Mouse (Mus musculus) embryonic facial prominence, embryonic 11.5 days (tissue): ENCODE data around the gene Stxbp5l. TPM values are rescaled to one million over a fixed set of nuclear protein-coding genes. Genes with fewer than 3 reads are reported as not detected.
"Not testable (repeated sequence)": the region's sequence is repeated elsewhere in the genome, so short reads cannot be mapped to it uniquely, and the experiment has no call there.

Experiments used
- ATAC-seq: fragments of 200-750 bp; cut with Nextera tagmentation; replicated peaks from 2 replicates; pipeline ENCODE4 v1.8.0; 2017; ENCODE audit warnings: low read depth; ENCODE audit not compliant: insufficient number of reproducible peaks, low FRiP score, low TSS enrichment
- DNase-seq: peaks from one replicate; pipeline ENCODE4 v3.0.0-alpha.2; 2015; ENCODE audit warnings: low spot score
- H3K27ac ChIP-seq: fragments of 300-500 bp; sonication (generic); replicated peaks from 2 replicates; pipeline ENCODE4 v1.5.1; 2014; ENCODE audit warnings: mild to moderate bottlenecking, low read depth, low read length, control low read depth
- H3K27me3 ChIP-seq: fragments of 300-500 bp; sonication (generic); 2 replicates; pipeline ENCODE4 v1.6.1; 2014; ENCODE audit warnings: mild to moderate bottlenecking, low read length, moderate library complexity, mixed read lengths; ENCODE audit not compliant: control insufficient read depth, insufficient read depth
- H3K36me3 ChIP-seq: fragments of 300-500 bp; sonication (generic); replicated peaks from 2 replicates; pipeline ENCODE4 v1.6.1; 2014; ENCODE audit warnings: low read depth, mild to moderate bottlenecking, low read length, moderate library complexity, mixed read lengths; ENCODE audit not compliant: control insufficient read depth, insufficient read depth
- H3K4me1 ChIP-seq: fragments of 300-500 bp; sonication (generic); 2 replicates; pipeline ENCODE4 v1.6.1; 2014; ENCODE audit warnings: low read length, mixed read lengths; ENCODE audit not compliant: control insufficient read depth, insufficient read depth
- H3K4me2 ChIP-seq: fragments of 300-500 bp; sonication (generic); 2 replicates; pipeline ENCODE4 v1.6.1; 2014; ENCODE audit warnings: low read depth, mild to moderate bottlenecking, control low read depth, low read length, moderate library complexity
- H3K4me3 ChIP-seq: fragments of 300-500 bp; sonication (generic); 2 replicates; pipeline ENCODE4 v1.5.1; 2014; ENCODE audit warnings: low read depth, low read length, control low read depth
- H3K9ac ChIP-seq: fragments of 300-500 bp; sonication (generic); replicated peaks from 2 replicates; pipeline ENCODE4 v1.6.1; 2014; ENCODE audit warnings: mild to moderate bottlenecking, control low read depth, low read length
- H3K9me3 ChIP-seq: fragments of 300-500 bp; sonication (generic); replicated peaks from 2 replicates; pipeline ENCODE4 v1.6.1; 2016; ENCODE audit warnings: mild to moderate bottlenecking, low read length, inconsistent platforms, mixed read lengths; ENCODE audit not compliant: control insufficient read depth
- WGBS: fragments of 180-500 bp; shearing (Covaris S2); extraction: QIAGEN DNeasy Blood & Tissue Kit; methylation state at CpG from one replicate; pipeline ENCODE4 v1.1.7; 2014; 5-methylcytosine and 5-hydroxymethylcytosine counted together
- polyA plus RNA-seq: library from polyadenylated mRNA; unstranded; fragments of >200 nt; fragmentation: Nextera tagmentation; extraction: Ambion mirVana; gene quantifications from 2 replicates; pipeline ENCODE4 v1.2.1, GENCODE M21; 2014

Stxbp5l gene
- polyA plus RNA-seq, 1 experiment from 2014 or later, result 0.31 TPM

- H3K4me1 ChIP-seq, result no peaks in the 10 kb centered on the region
- no peaks in the 10 kb centered on the region for H3K27me3 ChIP-seq
- WGBS, result 16% methylated on average over 3 of the region's 3 CpGs
- H3K9ac ChIP-seq, result no peak overlapping the region
- H3K27ac ChIP-seq, result no peak overlapping the region
- H3K36me3 ChIP-seq, result no peaks in the 10 kb centered on the region
- no peaks in the 10 kb centered on the region for H3K9me3 ChIP-seq
- no peak overlapping the region for H3K4me2 ChIP-seq
- DNase-seq (peak; percentile 19), ATAC-seq (no peak)
- no peak overlapping the region for H3K4me3 ChIP-seq
These were observed 37.7 kb downstream of the Stxbp5l start for GRCm38 (mm10) chr16:37347092-37347491.

- no peaks in the 10 kb centered on the region for H3K27me3 ChIP-seq
- ATAC-seq (no peak), DNase-seq (no peak)
- no peak overlapping the region for H3K4me2 ChIP-seq
- WGBS, result 72% methylated on average over 2 of the region's 2 CpGs
- no peaks in the 10 kb centered on the region for H3K4me1 ChIP-seq
- no peaks in the 10 kb centered on the region for H3K9me3 ChIP-seq
- no peaks in the 10 kb centered on the region for H3K36me3 ChIP-seq
- no peak overlapping the region for H3K4me3 ChIP-seq
- H3K9ac ChIP-seq, result no peak overlapping the region
- H3K27ac ChIP-seq, result no peak overlapping the region
These were observed 39.8 kb downstream of the Stxbp5l start for GRCm38 (mm10) chr16:37344960-37345359.

GRCm38 (mm10) chr16:37341446-37341845, 43.3 kb downstream of the Stxbp5l start:
- H3K4me3 ChIP-seq, H3K9me3 ChIP-seq: not testable (repeated sequence)

GRCm38 (mm10) chr16:37338177-37338576, 46.6 kb downstream of the Stxbp5l start:
- no peaks in the 10 kb centered on the region for H3K9me3 ChIP-seq
- no peak overlapping the region for H3K4me2 ChIP-seq
- 82% methylated on average over 1 of the region's 1 CpGs for WGBS
- no peaks in the 10 kb centered on the region for H3K36me3 ChIP-seq
- ATAC-seq (no peak), DNase-seq (no peak)
- no peak overlapping the region for H3K27ac ChIP-seq
- no peak overlapping the region for H3K4me3 ChIP-seq
- no peaks in the 10 kb centered on the region for H3K4me1 ChIP-seq
- no peaks in the 10 kb centered on the region for H3K27me3 ChIP-seq
- H3K9ac ChIP-seq, result no peak overlapping the region

More at GRCm38 (mm10) chr16:37341446-37341845, 43.3 kb downstream of the Stxbp5l start:
- H3K36me3 ChIP-seq, H3K27ac ChIP-seq, ATAC-seq, H3K4me2 ChIP-seq, H3K4me1 ChIP-seq, H3K27me3 ChIP-seq, H3K9ac ChIP-seq, DNase-seq: not testable (repeated sequence)

- no peak for DNase-seq
- H3K4me2 ChIP-seq, result no peak overlapping the region
- no peaks in the 10 kb centered on the region for H3K36me3 ChIP-seq
- WGBS, result 73% methylated on average over 1 of the region's 1 CpGs
- no peak overlapping the region for H3K27ac ChIP-seq
- H3K9me3 ChIP-seq, result no peaks in the 10 kb centered on the region
- no peaks in the 10 kb centered on the region for H3K27me3 ChIP-seq
- ATAC-seq, result no peak
- H3K9ac ChIP-seq, result no peak overlapping the region
- H3K4me1 ChIP-seq, result no peaks in the 10 kb centered on the region
- no peak overlapping the region for H3K4me3 ChIP-seq
These were observed 47.2 kb downstream of the Stxbp5l start for GRCm38 (mm10) chr16:37337529-37337928.

GRCm38 (mm10) chr16:37304441-37304840, 80.3 kb downstream of the Stxbp5l start:
- WGBS, result 86% methylated on average over 1 of the region's 1 CpGs
- no peaks in the 10 kb centered on the region for H3K36me3 ChIP-seq
- H3K27me3 ChIP-seq, result no peaks in the 10 kb centered on the region
- H3K4me1 ChIP-seq, result no peaks in the 10 kb centered on the region
- H3K4me2 ChIP-seq, result no peak overlapping the region
- H3K27ac ChIP-seq, result no peak overlapping the region
- DNase-seq (no peak), ATAC-seq (no peak)
- H3K9ac ChIP-seq, result no peak overlapping the region
- no peaks in the 10 kb centered on the region for H3K9me3 ChIP-seq
- H3K4me3 ChIP-seq, result no peak overlapping the region

- no peak overlapping the region for H3K4me3 ChIP-seq
- 53% methylated on average over 1 of the region's 1 CpGs for WGBS
- ATAC-seq (no peak), DNase-seq (peak; percentile 17)
- H3K27me3 ChIP-seq, result no peaks in the 10 kb centered on the region
- no peaks in the 10 kb centered on the region for H3K36me3 ChIP-seq
- no peak overlapping the region for H3K4me2 ChIP-seq
- no peaks in the 10 kb centered on the region for H3K4me1 ChIP-seq
- H3K27ac ChIP-seq, result no peak overlapping the region
- H3K9ac ChIP-seq, result no peak overlapping the region
- no peaks in the 10 kb centered on the region for H3K9me3 ChIP-seq
These were observed 92.2 kb downstream of the Stxbp5l start for GRCm38 (mm10) chr16:37292593-37292992.

GRCm38 (mm10) chr16:37280206-37280605, 104.6 kb downstream of the Stxbp5l start:
- ATAC-seq, result no peak
- H3K4me2 ChIP-seq, result no peak overlapping the region
- WGBS, result 70% methylated on average over 1 of the region's 1 CpGs

More at GRCm38 (mm10) chr16:37280206-37280605, 104.6 kb downstream of the Stxbp5l start:
- Histone ChIP-seq H3K27me3 (no peaks in the 10 kb centered on the region), H3K4me1 (no peaks in the 10 kb centered on the region), H3K9me3 (no peaks in the 10 kb centered on the region), H3K36me3 (no peaks in the 10 kb centered on the region), H3K27ac (no peak overlapping the region), H3K9ac (no peak overlapping the region), H3K4me3 (no peak overlapping the region)
- no peak for DNase-seq
